Mouse (Mus musculus): ENCODE measurements around the gene Ppp1r9a.

GRCm38 (mm10) chr6:5008166-5008565 lies 105.4 kb downstream of the Ppp1r9a start:
- TF ChIP-seq CTCF (IDR thresholded peaks at IDR 0.05): no peak
- no peak for TF ChIP-seq EP300 (IDR thresholded peaks at IDR 0.05; ENCODE audit: insufficient read depth, low read depth, low read length)
- no peak for TF ChIP-seq POLR2A (IDR thresholded peaks at IDR 0.05; ENCODE audit: insufficient read depth, low read depth, low read length)
